8 mouse cellular contexts compared by ENCODE assay signal in the genomic region with DNA sequence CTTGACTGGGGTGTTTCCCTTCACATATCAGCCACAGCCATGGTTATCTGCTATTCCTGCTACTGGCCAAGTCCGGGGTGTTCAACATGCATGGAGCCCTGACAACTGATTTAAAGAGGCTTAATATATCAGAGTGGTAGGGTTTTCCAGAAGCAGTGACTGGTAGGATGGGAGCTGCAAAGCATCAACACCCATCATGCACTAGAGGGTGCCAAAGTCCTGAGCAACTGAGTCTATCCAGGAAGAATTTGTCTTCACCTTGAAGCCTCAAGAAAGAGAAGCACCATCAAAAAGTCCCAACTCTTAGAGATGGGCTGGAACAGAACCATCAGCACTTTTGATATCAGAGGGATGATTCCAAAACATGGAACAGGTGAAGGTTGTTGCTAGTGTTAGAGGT.
DNase-seq lines count a peak whose midpoint lies in the region; ATAC-seq and TF ChIP-seq lines count a peak whose summit lies in the region.

No protein-coding gene starts in this region.

- H3K27me3 ChIP-seq in forebrain, postnatal 0 days (ENCODE audit: insufficient read depth, low read length), result no peaks in the 10 kb centered on the region
- H3K27me3 ChIP-seq in forebrain, embryonic 12.5 days, result no peaks in the 10 kb centered on the region
- no peaks in the 10 kb centered on the region for H3K27me3 ChIP-seq in neural tube, embryonic 11.5 days (ENCODE audit: control insufficient read depth, insufficient read depth, low read length)
- H3K27me3 ChIP-seq in lung, postnatal 0 days (replicated peaks; ENCODE audit: insufficient read depth, low read length), result no peaks in the 10 kb centered on the region

- H3K27ac ChIP-seq in forebrain, postnatal 0 days (ENCODE audit: low read depth, low read length), result no peak overlapping the region
- no peak overlapping the region for H3K27ac ChIP-seq in forebrain, embryonic 12.5 days
- H3K27ac ChIP-seq in neural tube, embryonic 11.5 days (ENCODE audit: low read depth, low read length), result no peak overlapping the region
- H3K27ac ChIP-seq in lung, postnatal 0 days (ENCODE audit: low read length), result no peak overlapping the region

- H3K4me3 ChIP-seq in forebrain, postnatal 0 days (ENCODE audit: low read depth, low read length), result no peak overlapping the region
- no peak overlapping the region for H3K4me3 ChIP-seq in forebrain, embryonic 12.5 days (replicated peaks)
- no peak overlapping the region for H3K4me3 ChIP-seq in neural tube, embryonic 11.5 days (ENCODE audit: low read depth, low read length)
- no peak overlapping the region for H3K4me3 ChIP-seq in lung, postnatal 0 days (ENCODE audit: low read depth, low read length)

- no peak overlapping the region for H3K9ac ChIP-seq in forebrain, postnatal 0 days
- H3K9ac ChIP-seq in forebrain, embryonic 12.5 days, result no peak overlapping the region
- no peak overlapping the region for H3K9ac ChIP-seq in neural tube, embryonic 11.5 days (ENCODE audit: low read length)
- no peak overlapping the region for H3K9ac ChIP-seq in lung, postnatal 0 days (replicated peaks; ENCODE audit: low read depth)

- peak; percentile 75; the same call in 1 of the 2 replicates for ATAC-seq in forebrain, postnatal 0 days
- no peak for ATAC-seq in forebrain, embryonic 12.5 days (ENCODE audit: low FRiP score)
- no peak for ATAC-seq in neural tube, embryonic 11.5 days (ENCODE audit: insufficient read depth, low FRiP score, low TSS enrichment)
- ATAC-seq in lung, postnatal 0 days, result no peak

- no peaks in the 10 kb centered on the region for H3K4me1 ChIP-seq in forebrain, postnatal 0 days (ENCODE audit: insufficient read depth)
- no peaks in the 10 kb centered on the region for H3K4me1 ChIP-seq in forebrain, embryonic 12.5 days
- H3K4me1 ChIP-seq in neural tube, embryonic 11.5 days (ENCODE audit: control insufficient read depth, insufficient read depth, low read length), result no peaks in the 10 kb centered on the region
- H3K4me1 ChIP-seq in lung, postnatal 0 days (ENCODE audit: insufficient read depth, low read depth, low read length), result no peaks in the 10 kb centered on the region

- peak; percentile 76 for TF ChIP-seq CTCF in forebrain, postnatal 0 days (IDR thresholded peaks at IDR 0.05; ENCODE audit: low read depth)
- TF ChIP-seq CTCF in lung, postnatal 0 days (IDR thresholded peaks at IDR 0.05), result peak; percentile 63

- 57% methylated on average over 1 of the region's 1 CpGs for WGBS in forebrain, postnatal 0 days
- 77% methylated on average over 1 of the region's 1 CpGs for WGBS in forebrain, embryonic 12.5 days
- 74% methylated on average over 1 of the region's 1 CpGs for WGBS in neural tube, embryonic 11.5 days
- WGBS in lung, postnatal 0 days, result 24% methylated on average over 1 of the region's 1 CpGs

- TF ChIP-seq EP300 in lung, postnatal 0 days (IDR thresholded peaks at IDR 0.05), result no peak

- DNase-seq in forebrain, postnatal 0 days, result peak; percentile 75
- peak; percentile 19 for DNase-seq in neural tube, embryonic 11.5 days (ENCODE audit: low spot score)
- DNase-seq in neural tube, embryonic 10.5 days (ENCODE audit: extremely low spot score, low spot score), result no peak
- peak; percentile 50 to 60 for DNase-seq in cerebellum, adult 18-20 months
- peak; percentile 31 to 34 for DNase-seq in heart, postnatal 36 days
- peak; percentile 19 for DNase-seq in lung, postnatal 0 days (ENCODE audit: low spot score)
- no peak for DNase-seq in urinary bladder, postnatal 4 days (ENCODE audit: low spot score in 2 of 2)

- H3K4me2 ChIP-seq in forebrain, postnatal 0 days (ENCODE audit: low read depth), result no peak overlapping the region
- no peak overlapping the region for H3K4me2 ChIP-seq in forebrain, embryonic 12.5 days
- H3K4me2 ChIP-seq in neural tube, embryonic 11.5 days (ENCODE audit: low read depth), result no peak overlapping the region
- no peak overlapping the region for H3K4me2 ChIP-seq in lung, postnatal 0 days (replicated peaks; ENCODE audit: low read depth, low read length)

- no peaks in the 10 kb centered on the region for H3K9me3 ChIP-seq in forebrain, postnatal 0 days (ENCODE audit: low read length)
- H3K9me3 ChIP-seq in forebrain, embryonic 12.5 days, result no peaks in the 10 kb centered on the region
- H3K9me3 ChIP-seq in neural tube, embryonic 11.5 days (ENCODE audit: control insufficient read depth, low read length), result no peaks in the 10 kb centered on the region
- no peaks in the 10 kb centered on the region for H3K9me3 ChIP-seq in lung, postnatal 0 days (ENCODE audit: low read length)

- no peaks in the 10 kb centered on the region for H3K36me3 ChIP-seq in forebrain, postnatal 0 days (ENCODE audit: insufficient read depth)
- H3K36me3 ChIP-seq in forebrain, embryonic 12.5 days (replicated peaks), result no peaks in the 10 kb centered on the region
- H3K36me3 ChIP-seq in neural tube, embryonic 11.5 days (ENCODE audit: control insufficient read depth, insufficient read depth, low read length), result no peaks in the 10 kb centered on the region
- no peaks in the 10 kb centered on the region for H3K36me3 ChIP-seq in lung, postnatal 0 days (ENCODE audit: insufficient read depth, low read length)

- intact Hi-C loops in heart, postnatal 36 days (cut with DNase I), result loop anchor here (1.0 to 5.0 kb wide), 4 partner anchors 100 to 430 kb away; a partner anchor contains a TSS

Comparison
In these comparisons a context has a peak if more than half of its experiments do, and no peak if none do; other contexts are left out.
1. DNase-seq: peak in forebrain, postnatal 0 days (single experiment), neural tube, embryonic 11.5 days (single experiment), cerebellum, adult 18-20 months (2 of 2), heart, postnatal 36 days (2 of 2) and lung, postnatal 0 days (single experiment); none in neural tube, embryonic 10.5 days (single experiment) and urinary bladder, postnatal 4 days (0 of 2).